Comparison of ENCODE assay signal across 26 mouse cellular contexts in genomic region chr1:122459056-122459455, GRCm38 (mm10).
"Had no signal": no experiment of that assay in that cellular context is flagged by ENCODE, and none has a peak within 500 bp of the region (broad histone marks: within the 10 kb centered on the region; RNA-seq: fewer than 3 reads in every experiment).

No protein-coding gene starts in this region.

- H3K9ac ChIP-seq: embryonic facial prominence, embryonic 12.5 days; embryonic facial prominence, embryonic 13.5 days; embryonic facial prominence, embryonic 15.5 days; forebrain, embryonic 12.5 days; forebrain, embryonic 13.5 days; forebrain, embryonic 15.5 days; forebrain, postnatal 0 days had no signal

- ATAC-seq: forebrain, embryonic 13.5 days; forebrain, embryonic 14.5 days; forebrain, embryonic 15.5 days; forebrain, embryonic 16.5 days; forebrain, postnatal 0 days had no signal

- H3K9me3 ChIP-seq: embryonic facial prominence, embryonic 10.5 days; embryonic facial prominence, embryonic 12.5 days; embryonic facial prominence, embryonic 13.5 days; embryonic facial prominence, embryonic 15.5 days; forebrain, embryonic 10.5 days; forebrain, embryonic 12.5 days; forebrain, embryonic 13.5 days; forebrain, embryonic 15.5 days had no signal

- H3K4me1 ChIP-seq: embryonic facial prominence, embryonic 10.5 days; embryonic facial prominence, embryonic 12.5 days; embryonic facial prominence, embryonic 13.5 days; embryonic facial prominence, embryonic 15.5 days; forebrain, embryonic 10.5 days; forebrain, embryonic 12.5 days; forebrain, embryonic 15.5 days had no signal

- H3K36me3 ChIP-seq: embryonic facial prominence, embryonic 10.5 days; embryonic facial prominence, embryonic 12.5 days; embryonic facial prominence, embryonic 13.5 days; embryonic facial prominence, embryonic 15.5 days; forebrain, embryonic 10.5 days; forebrain, embryonic 12.5 days; forebrain, embryonic 15.5 days had no signal

- DNase-seq: cerebellum, adult 8-10 months; cerebellum, postnatal 10 days; cerebellum, postnatal 14 days; cerebellum, postnatal 25 days; cerebellum, postnatal 36 days; embryo, embryonic 11 days; forebrain, postnatal 0 days; gastrocnemius, adult 2 months; gastrocnemius, postnatal 10 days; gastrocnemius, postnatal 14 days; gastrocnemius, postnatal 25 days; gastrocnemius, postnatal 36 days; heart, adult 11 months; heart, adult 18-20 months; heart, adult 2 months had no signal

- H3K4me3 ChIP-seq: embryonic facial prominence, embryonic 10.5 days; embryonic facial prominence, embryonic 12.5 days; embryonic facial prominence, embryonic 13.5 days; embryonic facial prominence, embryonic 15.5 days; erythroblast, embryonic 14.5 days; forebrain, embryonic 10.5 days; forebrain, embryonic 12.5 days; forebrain, embryonic 13.5 days; forebrain, embryonic 15.5 days; gastrocnemius, adult 2 months; heart, adult 2 months had no signal

- H3K4me2 ChIP-seq: embryonic facial prominence, embryonic 12.5 days; embryonic facial prominence, embryonic 13.5 days; embryonic facial prominence, embryonic 15.5 days; forebrain, embryonic 12.5 days; forebrain, embryonic 13.5 days; forebrain, embryonic 15.5 days had no signal

- H3K27ac ChIP-seq: embryonic facial prominence, embryonic 10.5 days; embryonic facial prominence, embryonic 12.5 days; embryonic facial prominence, embryonic 13.5 days; embryonic facial prominence, embryonic 15.5 days; forebrain, embryonic 10.5 days; forebrain, embryonic 12.5 days; forebrain, embryonic 13.5 days; forebrain, embryonic 15.5 days; gastrocnemius, adult 2 months; heart, adult 2 months had no signal

- H3K27me3 ChIP-seq: embryonic facial prominence, embryonic 12.5 days; embryonic facial prominence, embryonic 13.5 days; embryonic facial prominence, embryonic 15.5 days; forebrain, embryonic 12.5 days; forebrain, embryonic 13.5 days; forebrain, embryonic 15.5 days had no signal
